Mouse (Mus musculus) heart, embryonic 11.5 days (tissue): ENCODE measurements around the gene Fam83b. TPM values are rescaled to one million over a fixed set of nuclear protein-coding genes. Genes with fewer than 3 reads are reported as not detected.

Experiments
- ATAC-seq: fragments of 200-750 bp; cut with Nextera tagmentation; replicated peaks from 2 replicates; pipeline ENCODE4 v1.8.0; 2017; ENCODE audit warnings: moderate library complexity; ENCODE audit not compliant: insufficient number of reproducible peaks, low FRiP score, low TSS enrichment
- H3K27ac ChIP-seq: fragments of 300-500 bp; sonication (generic); 2 replicates; pipeline ENCODE4 v1.5.1; 2014; ENCODE audit warnings: mild to moderate bottlenecking, low read depth, low read length
- H3K27me3 ChIP-seq: fragments of 300-500 bp; sonication (generic); 2 replicates; pipeline ENCODE4 v1.6.1; 2014; ENCODE audit warnings: mild to moderate bottlenecking, low read length, mixed read lengths; ENCODE audit not compliant: control insufficient read depth, insufficient read depth
- H3K36me3 ChIP-seq: fragments of 300-500 bp; sonication (generic); 2 replicates; pipeline ENCODE4 v1.6.1; 2014; ENCODE audit warnings: mild to moderate bottlenecking, low read length, moderate library complexity, mixed read lengths; ENCODE audit not compliant: control insufficient read depth, insufficient read depth
- H3K4me1 ChIP-seq: fragments of 300-500 bp; sonication (generic); 2 replicates; pipeline ENCODE4 v1.6.1; 2014; ENCODE audit warnings: low read length; ENCODE audit not compliant: control insufficient read depth, insufficient read depth
- H3K4me2 ChIP-seq: fragments of 300-500 bp; sonication (generic); 2 replicates; pipeline ENCODE4 v1.6.1; 2014; ENCODE audit warnings: mild to moderate bottlenecking, moderate library complexity
- H3K4me3 ChIP-seq: fragments of 300-500 bp; sonication (generic); 2 replicates; pipeline ENCODE4 v1.5.1; 2014; ENCODE audit warnings: low read depth, low read length
- H3K9ac ChIP-seq: fragments of 300-500 bp; sonication (generic); 2 replicates; pipeline ENCODE4 v1.6.1; 2014; ENCODE audit warnings: mild to moderate bottlenecking, low read depth, low read length, moderate library complexity
- H3K9me3 ChIP-seq: fragments of 300-500 bp; sonication (generic); replicated peaks from 2 replicates; pipeline ENCODE4 v1.6.1; 2016; ENCODE audit warnings: low read length; ENCODE audit not compliant: control insufficient read depth
- WGBS: fragments of 180-500 bp; shearing (Covaris S2); extraction: QIAGEN DNeasy Blood & Tissue Kit; methylation state at CpG from one replicate; pipeline ENCODE4 v1.1.7; 2014; ENCODE audit not compliant: insufficient replicate concordance; 5-methylcytosine and 5-hydroxymethylcytosine counted together
- polyA plus RNA-seq: library from polyadenylated mRNA; unstranded; fragments of >200 nt; fragmentation: Nextera tagmentation; extraction: Ambion mirVana; gene quantifications from 2 replicates; pipeline ENCODE4 v1.2.1, GENCODE M21; 2014

Fam83b gene
- polyA plus RNA-seq, 1 experiment from 2014 or later, result 0.84 TPM

GRCm38 (mm10) chr9:76565656-76566055 lies 1.3 kb downstream of the Fam83b start:
- no peak for ATAC-seq
- WGBS, result 82% methylated on average over 2 of the region's 2 CpGs
- H3K4me2 ChIP-seq, result no peak overlapping the region

GRCm38 (mm10) chr9:76564071-76564470 lies 2.8 kb downstream of the Fam83b start:
- peaks cover 3% of the 10 kb centered on the region; the same call in 1 of the 2 replicates for H3K4me1 ChIP-seq
- no peak overlapping the region for H3K4me2 ChIP-seq
- H3K9me3 ChIP-seq, result no peaks in the 10 kb centered on the region
- H3K36me3 ChIP-seq, result no peaks in the 10 kb centered on the region
- WGBS, result 76% methylated on average over 1 of the region's 1 CpGs
- H3K27me3 ChIP-seq, result no peaks in the 10 kb centered on the region
- no peak overlapping the region for H3K9ac ChIP-seq
- ATAC-seq, result no peak
- no peak overlapping the region for H3K27ac ChIP-seq
- no peak overlapping the region for H3K4me3 ChIP-seq

More at GRCm38 (mm10) chr9:76565656-76566055, 1.3 kb downstream of the Fam83b start:
- Histone ChIP-seq H3K9me3 (no peaks in the 10 kb centered on the region), H3K27ac (no peak overlapping the region), H3K4me1 (peaks cover 3% of the 10 kb centered on the region; the same call in 1 of the 2 replicates), H3K4me3 (no peak overlapping the region), H3K9ac (no peak overlapping the region), H3K36me3 (no peaks in the 10 kb centered on the region), H3K27me3 (no peaks in the 10 kb centered on the region)

GRCm38 (mm10) chr9:76562794-76563193 lies 4.1 kb downstream of the Fam83b start:
- WGBS, result 47% methylated on average over 6 of the region's 6 CpGs

GRCm38 (mm10) chr9:76559240-76559639 lies 7.7 kb downstream of the Fam83b start:
- Histone ChIP-seq H3K9me3 (no peaks in the 10 kb centered on the region), H3K4me3 (no peak overlapping the region), H3K4me1 (no peaks in the 10 kb centered on the region), H3K27ac (no peak overlapping the region), H3K4me2 (no peak overlapping the region), H3K36me3 (no peaks in the 10 kb centered on the region), H3K9ac (no peak overlapping the region), H3K27me3 (no peaks in the 10 kb centered on the region)
- 66% methylated on average over 2 of the region's 2 CpGs for WGBS
- ATAC-seq, result no peak

More at GRCm38 (mm10) chr9:76562794-76563193, 4.1 kb downstream of the Fam83b start:
- no peak overlapping the region for H3K4me2 ChIP-seq
- no peaks in the 10 kb centered on the region for H3K36me3 ChIP-seq
- no peak overlapping the region for H3K27ac ChIP-seq
- H3K9ac ChIP-seq, result no peak overlapping the region
- no peak overlapping the region for H3K4me3 ChIP-seq
- ATAC-seq, result no peak
- peaks cover 3% of the 10 kb centered on the region; the same call in 1 of the 2 replicates for H3K4me1 ChIP-seq
- H3K9me3 ChIP-seq, result no peaks in the 10 kb centered on the region
- H3K27me3 ChIP-seq, result no peaks in the 10 kb centered on the region

- H3K36me3 ChIP-seq, result no peaks in the 10 kb centered on the region
- H3K4me2 ChIP-seq, result no peak overlapping the region
- no peaks in the 10 kb centered on the region for H3K9me3 ChIP-seq
- 34% methylated on average over 2 of the region's 2 CpGs for WGBS
- H3K4me1 ChIP-seq, result no peaks in the 10 kb centered on the region; the same call in 1 of the 2 replicates
- no peak overlapping the region for H3K27ac ChIP-seq
- no peak overlapping the region for H3K4me3 ChIP-seq
- ATAC-seq, result no peak
- no peaks in the 10 kb centered on the region for H3K27me3 ChIP-seq
- H3K9ac ChIP-seq, result no peak overlapping the region
Observed at GRCm38 (mm10) chr9:76553758-76554157, 13.2 kb downstream of the Fam83b start.

GRCm38 (mm10) chr9:76553115-76553514 lies 13.8 kb downstream of the Fam83b start:
- WGBS, result 69% methylated on average over 1 of the region's 1 CpGs
- Histone ChIP-seq H3K36me3 (no peaks in the 10 kb centered on the region), H3K27ac (no peak overlapping the region), H3K9ac (no peak overlapping the region), H3K4me2 (no peak overlapping the region), H3K27me3 (no peaks in the 10 kb centered on the region), H3K4me3 (no peak overlapping the region), H3K9me3 (no peaks in the 10 kb centered on the region), H3K4me1 (no peaks in the 10 kb centered on the region; the same call in 1 of the 2 replicates)
- no peak for ATAC-seq

GRCm38 (mm10) chr9:76546714-76547113 lies 20.2 kb downstream of the Fam83b start:
- Histone ChIP-seq H3K9me3 (no peaks in the 10 kb centered on the region), H3K27me3 (no peaks in the 10 kb centered on the region), H3K4me3 (no peak overlapping the region), H3K4me1 (peaks cover 5% of the 10 kb centered on the region; the same call in 1 of the 2 replicates), H3K9ac (no peak overlapping the region), H3K36me3 (no peaks in the 10 kb centered on the region), H3K27ac (no peak overlapping the region), H3K4me2 (no peak overlapping the region)
- no peak for ATAC-seq
- 47% methylated on average over 3 of the region's 3 CpGs for WGBS

- no peaks in the 10 kb centered on the region for H3K27me3 ChIP-seq
- H3K9ac ChIP-seq, result no peak overlapping the region
- no peak overlapping the region for H3K4me2 ChIP-seq
- H3K4me3 ChIP-seq, result no peak overlapping the region
- H3K27ac ChIP-seq, result no peak overlapping the region
- H3K4me1 ChIP-seq, result no peaks in the 10 kb centered on the region
- ATAC-seq, result no peak
- H3K9me3 ChIP-seq, result no peaks in the 10 kb centered on the region
- H3K36me3 ChIP-seq, result no peaks in the 10 kb centered on the region
- 69% methylated on average over 4 of the region's 4 CpGs for WGBS
Observed at GRCm38 (mm10) chr9:76540684-76541083, 26.2 kb downstream of the Fam83b start.

GRCm38 (mm10) chr9:76539953-76540621 lies 26.8 kb downstream of the Fam83b start:
- H3K27ac ChIP-seq, result no peak overlapping the region
- H3K4me1 ChIP-seq, result no peaks in the 10 kb centered on the region
- no peak overlapping the region for H3K4me3 ChIP-seq
- no peaks in the 10 kb centered on the region for H3K36me3 ChIP-seq
- no peaks in the 10 kb centered on the region for H3K9me3 ChIP-seq
- WGBS, result 61% methylated on average over 4 of the region's 7 CpGs
- H3K9ac ChIP-seq, result no peak overlapping the region
- H3K4me2 ChIP-seq, result no peak overlapping the region
- ATAC-seq, result no peak
- no peaks in the 10 kb centered on the region for H3K27me3 ChIP-seq
